Comparison of ENCODE assay signal across 9 mouse cellular contexts in genomic region chr5:146790944-146791343, GRCm38 (mm10). TPM values are rescaled to one million over a fixed set of nuclear protein-coding genes. Genes with fewer than 3 reads are reported as not detected.
DNase-seq lines count a peak whose midpoint lies in the region; ATAC-seq and TF ChIP-seq lines count a peak whose summit lies in the region.
"Had no signal": no experiment of that assay in that cellular context is flagged by ENCODE, and none has a peak within 500 bp of the region (broad histone marks: within the 10 kb centered on the region; RNA-seq: fewer than 3 reads in every experiment).

No protein-coding gene starts in this region.

- peaks cover 20% of the 10 kb centered on the region for H3K4me1 ChIP-seq in midbrain, embryonic 14.5 days (ENCODE audit: control insufficient read depth, insufficient read depth, low read length)

- 81% methylated on average over 8 of the region's 8 CpGs for WGBS in midbrain, embryonic 14.5 days

- H3K36me3 ChIP-seq in midbrain, embryonic 14.5 days (ENCODE audit: control insufficient read depth, insufficient read depth, low read length) = no peaks in the 10 kb centered on the region

- peak; percentile 54 for DNase-seq in cerebellum, adult 11 months
- no peak for DNase-seq in cerebellum, postnatal 4 days (ENCODE audit: low spot score in 2 of 2)
- peak; percentile 36 to 43 for DNase-seq in left cerebral cortex, adult 2 months (ENCODE audit: extremely low spot score in 1 of 2, low spot score in 2 of 2)
- no peak for DNase-seq in left cerebral cortex, postnatal 14 days (ENCODE audit: low spot score in 2 of 2)
- peak; percentile 71 to 74 for DNase-seq in cerebellum, postnatal 10 days
- DNase-seq in midbrain, embryonic 14.5 days = no peak
- no peak for DNase-seq in ovary, postnatal 10 days (ENCODE audit: low spot score)
- DNase-seq in urinary bladder, postnatal 25 days (ENCODE audit: low spot score) = no peak
- DNase-seq: lung, postnatal 4 days had no signal

- peak overlapping the region; percentile 7; the same call in 1 of the 2 replicates for H3K9ac ChIP-seq in midbrain, embryonic 14.5 days (replicated peaks; ENCODE audit: low read length)

- H3K27ac ChIP-seq in left cerebral cortex, adult 2 months = peak overlapping the region; percentile 12; the same call in 1 of the 2 replicates
- H3K27ac ChIP-seq in midbrain, embryonic 14.5 days (replicated peaks; ENCODE audit: low read depth, low read length) = no peak overlapping the region

- intact Hi-C loops in left cerebral cortex, adult 2 months (cut with DNase I) = loop anchor here (5.0 kb wide), 1 partner anchor 59 kb away; no protein-coding TSS in a partner anchor
- intact Hi-C loops in left cerebral cortex, postnatal 14 days (cut with DNase I) = loop anchor here (5.0 kb wide), 1 partner anchor 59 kb away; no protein-coding TSS in a partner anchor

- peak overlapping the region; percentile 18; the same call in 1 of the 2 replicates for H3K4me3 ChIP-seq in left cerebral cortex, adult 2 months
- no peak overlapping the region for H3K4me3 ChIP-seq in midbrain, embryonic 14.5 days (replicated peaks; ENCODE audit: low read depth, low read length)

- no peaks in the 10 kb centered on the region for H3K9me3 ChIP-seq in midbrain, embryonic 14.5 days (ENCODE audit: control insufficient read depth, low read length)

- H3K27me3 ChIP-seq in midbrain, embryonic 14.5 days (ENCODE audit: control insufficient read depth, insufficient read depth, low read length) = no peaks in the 10 kb centered on the region

- ATAC-seq in midbrain, embryonic 14.5 days (ENCODE audit: low FRiP score, low TSS enrichment) = no peak

- no peak overlapping the region for H3K4me2 ChIP-seq in midbrain, embryonic 14.5 days (ENCODE audit: low read length)

- TF ChIP-seq CTCF in left cerebral cortex, adult 2 months (IDR thresholded peaks at IDR 0.05) = no peak

RNA-seq across cellular contexts. Expression of gene Usp12, which starts 3.9 kb away (rescaled TPM):
- 10 to 100 TPM; 56.0 to 56.7 TPM for total RNA-seq in left cerebral cortex, adult 2 months (2021)
- 10 to 100 TPM; 53.9 to 58.6 TPM for total RNA-seq in left cerebral cortex, postnatal 14 days (2021)
- 11.2 and 13.1 TPM in 2 replicates for polyA plus RNA-seq in midbrain, embryonic 14.5 days (2014; fragmentation: Nextera tagmentation; extraction: Ambion mirVana)

RNA-seq across cellular contexts. Expression of gene Rpl21, which starts 41.7 kb away (rescaled TPM):
- 100 to 1,000 TPM; 165 to 172 TPM for total RNA-seq in left cerebral cortex, adult 2 months (2021)
- 100 to 1,000 TPM; 149 to 157 TPM for total RNA-seq in left cerebral cortex, postnatal 14 days (2021)
- 410 and 413 TPM in 2 replicates for polyA plus RNA-seq in midbrain, embryonic 14.5 days (2014; fragmentation: Nextera tagmentation; extraction: Ambion mirVana)

RNA-seq across cellular contexts. Expression of gene Rasl11a, which starts 53.9 kb away (rescaled TPM):
- 10 to 100 TPM in 1 of 2 experiments, 1 to 10 TPM in 1; 9.2 to 17.1 TPM for total RNA-seq in left cerebral cortex, adult 2 months (2021)
- 10 to 100 TPM in 1 of 2 experiments, 1 to 10 TPM in 1; 7.6 to 16.9 TPM for total RNA-seq in left cerebral cortex, postnatal 14 days (2021)
- 6.9 and 8.2 TPM in 2 replicates for polyA plus RNA-seq in midbrain, embryonic 14.5 days (2014; fragmentation: Nextera tagmentation; extraction: Ambion mirVana)

Comparison
In these comparisons a context has a peak if more than half of its experiments do, and no peak if none do; other contexts are left out.
1. DNase-seq: peak in cerebellum, adult 11 months (single experiment), left cerebral cortex, adult 2 months (2 of 2) and cerebellum, postnatal 10 days (2 of 2); none in cerebellum, postnatal 4 days (0 of 2), left cerebral cortex, postnatal 14 days (0 of 2), midbrain, embryonic 14.5 days (single experiment), ovary, postnatal 10 days (single experiment) and urinary bladder, postnatal 25 days (single experiment).